24 mouse cellular contexts compared by ENCODE assay signal in the genomic region with DNA sequence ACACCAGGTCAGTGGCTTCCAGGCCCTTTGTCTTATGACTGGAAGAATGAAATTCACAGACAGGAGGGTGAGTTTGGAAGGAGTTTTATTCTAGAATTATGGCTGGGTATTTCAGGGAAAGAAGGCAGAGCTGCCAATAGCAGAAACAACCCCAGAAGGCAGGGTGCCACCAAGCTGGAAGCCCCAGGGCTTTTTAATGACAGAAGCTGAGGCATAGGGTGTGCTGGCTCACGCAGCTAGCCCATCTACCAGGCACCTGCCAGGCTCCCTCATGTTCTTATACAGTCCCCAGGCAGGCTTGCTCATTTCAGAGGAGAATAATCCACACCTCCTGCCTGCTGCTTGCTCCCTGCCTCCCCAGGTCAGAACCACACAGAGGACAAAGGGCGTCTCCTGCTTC.
"Had no signal": no experiment of that assay in that cellular context is flagged by ENCODE, and none has a peak within 500 bp of the region (broad histone marks: within the 10 kb centered on the region; RNA-seq: fewer than 3 reads in every experiment).

No protein-coding gene starts in this region.

- H3K4me3 ChIP-seq: layer of hippocampus, adult 2 months; limb, embryonic 12.5 days; limb, embryonic 15.5 days; midbrain, embryonic 12.5 days; midbrain, embryonic 15.5 days; neural tube, embryonic 12.5 days; neural tube, embryonic 15.5 days had no signal

- H3K36me3 ChIP-seq: limb, embryonic 12.5 days; limb, embryonic 15.5 days; midbrain, embryonic 12.5 days; midbrain, embryonic 15.5 days; neural tube, embryonic 12.5 days; neural tube, embryonic 15.5 days had no signal

- H3K9me3 ChIP-seq: limb, embryonic 12.5 days; limb, embryonic 15.5 days; midbrain, embryonic 12.5 days; midbrain, embryonic 15.5 days; neural tube, embryonic 12.5 days; neural tube, embryonic 15.5 days had no signal

- H3K27me3 ChIP-seq: limb, embryonic 12.5 days; limb, embryonic 15.5 days; midbrain, embryonic 12.5 days; midbrain, embryonic 15.5 days; neural tube, embryonic 12.5 days; neural tube, embryonic 15.5 days had no signal

- H3K27ac ChIP-seq: kidney, postnatal 0 days; layer of hippocampus, adult 2 months; limb, embryonic 12.5 days; limb, embryonic 15.5 days; liver, embryonic 14.5 days; macrophage; midbrain, embryonic 12.5 days; midbrain, embryonic 15.5 days; neural tube, embryonic 12.5 days; neural tube, embryonic 15.5 days; stomach, postnatal 0 days had no signal

- H3K4me1 ChIP-seq: limb, embryonic 12.5 days; limb, embryonic 15.5 days; midbrain, embryonic 12.5 days; midbrain, embryonic 15.5 days; neural tube, embryonic 12.5 days; neural tube, embryonic 15.5 days had no signal

- ATAC-seq: liver, postnatal 0 days; lung, postnatal 0 days; midbrain, embryonic 15.5 days had no signal

- DNase-seq: kidney, adult 8-10 months; layer of hippocampus, adult 9-11 months; left cerebral cortex, postnatal 4 days; liver, postnatal 0 days; lung, embryonic 14.5 days; right cerebral cortex, adult 18-20 months; right cerebral cortex, postnatal 14 days; right cerebral cortex, postnatal 4 days; thymus, adult 2 months; thymus, postnatal 14 days; thymus, postnatal 4 days had no signal

- H3K4me2 ChIP-seq: limb, embryonic 12.5 days; limb, embryonic 15.5 days; liver, embryonic 11.5 days; lung, embryonic 14.5 days; midbrain, embryonic 12.5 days; midbrain, embryonic 15.5 days; neural tube, embryonic 12.5 days; neural tube, embryonic 15.5 days had no signal

- H3K9ac ChIP-seq: limb, embryonic 12.5 days; limb, embryonic 15.5 days; liver, embryonic 14.5 days; liver, postnatal 0 days; lung, embryonic 14.5 days; midbrain, embryonic 12.5 days; midbrain, embryonic 15.5 days; neural tube, embryonic 12.5 days; neural tube, embryonic 15.5 days had no signal
